Mouse (Mus musculus) heart, postnatal 25 days (tissue): Measurements from ENCODE around the gene Rcbtb2. TPM values are rescaled to one million over a fixed set of nuclear protein-coding genes. Genes with fewer than 3 reads are reported as not detected.
A peak's percentile ranks its signal among the peaks of the same experiment; 100 is the strongest.

Experiments
- DNase-seq: peaks from one replicate; pipeline ENCODE4 v3.0.0; 2022; ENCODE audit warnings: low spot score
- intact Hi-C: fragments of 180-260 bp; cut with DNase I; formaldehyde crosslinking; loops from one replicate; pipeline ENCODE4 v1.15.1; 2025
- total RNA-seq, 2 experiments: library from RNA; stranded (reverse); gene quantifications; 2 replicates each; pipeline ENCODE4 v1.2.3; 2021

The Rcbtb2 gene
- total RNA-seq, 2 experiments from 2014 or later = 20.4 to 22.9 TPM

GRCm38 (mm10) chr14:73142896-73143709 lies 20.3 kb downstream of the Rcbtb2 start:
- intact Hi-C loops = no loop called here
- DNase-seq = peak; percentile 82

GRCm38 (mm10) chr14:73143710-73144420 lies 21.0 kb downstream of the Rcbtb2 start:
- intact Hi-C loops = no loop called here
- DNase-seq = no peak

GRCm38 (mm10) chr14:73145531-73145930 lies 22.7 kb downstream of the Rcbtb2 start:
- intact Hi-C loops = no loop called here
- DNase-seq = no peak

GRCm38 (mm10) chr14:73146721-73147120 lies 23.9 kb downstream of the Rcbtb2 start:
- intact Hi-C loops = no loop called here
- DNase-seq = no peak

GRCm38 (mm10) chr14:73148125-73148524 lies 25.3 kb downstream of the Rcbtb2 start:
- DNase-seq = no peak
- intact Hi-C loops = no loop called here

GRCm38 (mm10) chr14:73161303-73161702 lies 38.5 kb downstream of the Rcbtb2 start:
- intact Hi-C loops = no loop called here
- DNase-seq = no peak

- no peak for DNase-seq
- intact Hi-C loops = no loop called here
Observed at GRCm38 (mm10) chr14:73162192-73162800, 39.5 kb downstream of the Rcbtb2 start.

GRCm38 (mm10) chr14:73163363-73163998 lies 40.6 kb downstream of the Rcbtb2 start:
- intact Hi-C loops = no loop called here
- no peak for DNase-seq

GRCm38 (mm10) chr14:73165136-73165535 lies 42.3 kb downstream of the Rcbtb2 start:
- DNase-seq = no peak
- intact Hi-C loops = no loop called here

- DNase-seq = no peak
Observed at GRCm38 (mm10) chr14:73168605-73169004, 45.8 kb downstream of the Rcbtb2 start.

GRCm38 (mm10) chr14:73169926-73170844 lies 47.3 kb downstream of the Rcbtb2 start:
- intact Hi-C loops = no loop called here
- no peak for DNase-seq

More at GRCm38 (mm10) chr14:73168605-73169004, 45.8 kb downstream of the Rcbtb2 start:
- intact Hi-C loops = no loop called here

- DNase-seq = no peak
- intact Hi-C loops = no loop called here
Observed at GRCm38 (mm10) chr14:73172196-73173011, 49.6 kb downstream of the Rcbtb2 start.

- no peak for DNase-seq
- intact Hi-C loops = no loop called here
Observed at GRCm38 (mm10) chr14:73173662-73174061, 50.8 kb downstream of the Rcbtb2 start.

GRCm38 (mm10) chr14:73174091-73174995 lies 51.5 kb downstream of the Rcbtb2 start:
- DNase-seq = no peak
- intact Hi-C loops = no loop called here

GRCm38 (mm10) chr14:73175031-73175430 lies 52.2 kb downstream of the Rcbtb2 start:
- intact Hi-C loops = loop anchor here (5.0 kb wide), 1 partner anchor 102 kb away; no protein-coding TSS in a partner anchor
- DNase-seq = no peak

GRCm38 (mm10) chr14:73175814-73176213 lies 53.0 kb downstream of the Rcbtb2 start:
- no peak for DNase-seq
- intact Hi-C loops = loop anchor here (2.0 to 5.0 kb wide), 2 partner anchors 79 to 101 kb away; no protein-coding TSS in a partner anchor

- no peak for DNase-seq
- intact Hi-C loops = loop anchor here (2.0 to 5.0 kb wide), 2 partner anchors 79 to 101 kb away; no protein-coding TSS in a partner anchor
Observed at GRCm38 (mm10) chr14:73176266-73176665, 53.4 kb downstream of the Rcbtb2 start.
